Mouse (Mus musculus) neural tube, embryonic 13.5 days (tissue): ENCODE data around the gene Yars. TPM values are rescaled to one million over a fixed set of nuclear protein-coding genes. Genes with fewer than 3 reads are reported as not detected.

Source experiments
- ATAC-seq: fragments of 200-750 bp; cut with Nextera tagmentation; 2 replicates; pipeline ENCODE4 v1.8.0; 2017; ENCODE audit warnings: low read depth, mild to moderate bottlenecking, moderate TSS enrichment, moderate library complexity
- H3K27ac ChIP-seq: fragments of 300-500 bp; sonication (generic); replicated peaks from 2 replicates; pipeline ENCODE4 v1.5.1; 2015; ENCODE audit warnings: moderate library complexity, mild to moderate bottlenecking, inconsistent platforms
- H3K27me3 ChIP-seq: fragments of 300-500 bp; sonication (generic); 2 replicates; pipeline ENCODE4 v1.6.1; 2015; ENCODE audit warnings: mild to moderate bottlenecking, inconsistent platforms
- H3K36me3 ChIP-seq: fragments of 300-500 bp; sonication (generic); 2 replicates; pipeline ENCODE4 v1.6.1; 2015; ENCODE audit warnings: mild to moderate bottlenecking, inconsistent platforms
- H3K4me1 ChIP-seq: fragments of 300-500 bp; sonication (generic); replicated peaks from 2 replicates; pipeline ENCODE4 v1.6.1; 2015; ENCODE audit warnings: inconsistent platforms
- H3K4me2 ChIP-seq: fragments of 300-500 bp; sonication (generic); 2 replicates; pipeline ENCODE4 v1.6.1; 2015; ENCODE audit warnings: inconsistent platforms, mild to moderate bottlenecking, moderate library complexity
- H3K4me3 ChIP-seq: fragments of 300-500 bp; sonication (generic); 2 replicates; pipeline ENCODE4 v1.5.1; 2015; ENCODE audit warnings: mild to moderate bottlenecking, inconsistent platforms
- H3K9ac ChIP-seq: fragments of 300-500 bp; sonication (generic); 2 replicates; pipeline ENCODE4 v1.6.1; 2015; ENCODE audit warnings: moderate library complexity, mild to moderate bottlenecking, inconsistent platforms
- H3K9me3 ChIP-seq: fragments of 300-500 bp; sonication (generic); 2 replicates; pipeline ENCODE4 v1.6.1; 2016; ENCODE audit warnings: inconsistent platforms
- WGBS: fragments of 180-500 bp; shearing (Covaris S2); methylation state at CpG from one replicate; pipeline ENCODE4 v1.1.7; 2015; 5-methylcytosine and 5-hydroxymethylcytosine counted together
- polyA plus RNA-seq: library from polyadenylated mRNA; unstranded; fragments of >200 nt; fragmentation: Nextera tagmentation; extraction: Ambion mirVana; gene quantifications from 2 replicates; pipeline ENCODE4 v1.2.1, GENCODE M21; 2015

The Yars gene
- polyA plus RNA-seq, 1 experiment from 2014 or later, result 106 TPM

- Histone ChIP-seq H3K4me3 (no peak overlapping the region), H3K36me3 (no peaks in the 10 kb centered on the region), H3K27me3 (no peaks in the 10 kb centered on the region), H3K9ac (no peak overlapping the region), H3K27ac (no peak overlapping the region), H3K4me1 (peaks cover 9% of the 10 kb centered on the region), H3K4me2 (no peak overlapping the region), H3K9me3 (no peaks in the 10 kb centered on the region)
- ATAC-seq, result no peak
- WGBS, result 87% methylated on average over 4 of the region's 4 CpGs
Measured at GRCm38 (mm10) chr4:129266191-129266590, 76.6 kb downstream of the Yars start.

GRCm38 (mm10) chr4:129266821-129267220 is 77.3 kb downstream of the Yars start:
- no peak for ATAC-seq
- H3K9me3 ChIP-seq, result no peaks in the 10 kb centered on the region
- 65% methylated on average over 5 of the region's 5 CpGs for WGBS

GRCm38 (mm10) chr4:129268698-129269097 is 79.1 kb downstream of the Yars start:
- no peak overlapping the region for H3K9ac ChIP-seq
- 46% methylated on average over 1 of the region's 1 CpGs for WGBS
- no peak for ATAC-seq
- no peak overlapping the region for H3K4me2 ChIP-seq
- no peak overlapping the region for H3K4me3 ChIP-seq
- H3K9me3 ChIP-seq, result no peaks in the 10 kb centered on the region
- H3K4me1 ChIP-seq, result peaks cover 1% of the 10 kb centered on the region
- no peak overlapping the region for H3K27ac ChIP-seq
- no peaks in the 10 kb centered on the region for H3K36me3 ChIP-seq
- no peaks in the 10 kb centered on the region for H3K27me3 ChIP-seq

More at GRCm38 (mm10) chr4:129266821-129267220, 77.3 kb downstream of the Yars start:
- Histone ChIP-seq H3K4me1 (peaks cover 9% of the 10 kb centered on the region), H3K36me3 (no peaks in the 10 kb centered on the region), H3K9ac (no peak overlapping the region), H3K27ac (no peak overlapping the region), H3K4me3 (no peak overlapping the region), H3K4me2 (no peak overlapping the region), H3K27me3 (no peaks in the 10 kb centered on the region)

Other genes starting within 250 kb of the Yars start
- gene Azin2, start 227.3 kb upstream of the Yars start, polyA plus RNA-seq, result 14.3 and 16.9 TPM in 2 replicates
- 89.3 and 92.9 TPM in 2 replicates for gene Ak2, start 197.8 kb upstream of the Yars start, polyA plus RNA-seq
- gene Rnf19b, start 131.5 kb upstream of the Yars start, polyA plus RNA-seq, result 22.4 and 25.7 TPM in 2 replicates
- gene Tmem54, start 84.2 kb upstream of the Yars start, polyA plus RNA-seq, result 0.39 TPM in 1 of 2 replicates, not detected in the other
- 50.3 and 55.8 TPM in 2 replicates for gene Hpca, start 67.7 kb upstream of the Yars start, polyA plus RNA-seq
- 24.4 and 24.5 TPM in 2 replicates for gene Fndc5, start 52.8 kb upstream of the Yars start, polyA plus RNA-seq
- 15.8 and 19.9 TPM in 2 replicates for gene S100pbp, start within 50 bp of the Yars start, polyA plus RNA-seq
- gene C77080, start 71.6 kb downstream of the Yars start, polyA plus RNA-seq, result 7.5 and 10.3 TPM in 2 replicates
- gene Sync, start 97.9 kb downstream of the Yars start, polyA plus RNA-seq, result 3.2 and 3.4 TPM in 2 replicates
- 344 and 395 TPM in 2 replicates for gene Rbbp4, start 145.6 kb downstream of the Yars start, polyA plus RNA-seq
- gene Zbtb8os, start 145.9 kb downstream of the Yars start, polyA plus RNA-seq, result 24.9 and 28.2 TPM in 2 replicates
- 18.5 and 20.4 TPM in 2 replicates for gene Zbtb8a, start 188.4 kb downstream of the Yars start, polyA plus RNA-seq